Mouse (Mus musculus): ENCODE results near the gene Clgn. TPM values are rescaled to one million over a fixed set of nuclear protein-coding genes. Genes with fewer than 3 reads are reported as not detected.
A peak's percentile ranks its signal among the peaks of the same experiment; 100 is the strongest.

Gene Clgn
- polyA plus RNA-seq (2012; rRNA removed), result 5.0 and 7.1 TPM in 2 replicates

- TF ChIP-seq POLR2A (IDR thresholded peaks at IDR 0.05; ENCODE audit: borderline replicate concordance, extremely low read depth, insufficient read depth, insufficient read length, poor library complexity, severe bottlenecking) (peak; percentile 54; the same call in 1 of the 2 replicates), CTCF (IDR thresholded peaks at IDR 0.05; ENCODE audit: borderline replicate concordance, extremely low read depth, insufficient read depth, insufficient read length) (no peak)
- DNase-seq (ENCODE audit: low read depth), result peak; percentile 90
These were observed at the start of gene Clgn for GRCm38 (mm10) chr8:83389316-83390005. Gene Clgn, plus strand, starts transcription at chr8:83389867.

- DNase-seq (ENCODE audit: low read depth), result no peak
These were observed 47.6 kb upstream of the Clgn start for GRCm38 (mm10) chr8:83342076-83342475.

GRCm38 (mm10) chr8:83342693-83343092 lies 47.0 kb upstream of the Clgn start:
- TF ChIP-seq POLR2A (IDR thresholded peaks at IDR 0.05; ENCODE audit: borderline replicate concordance, extremely low read depth, insufficient read depth, insufficient read length, poor library complexity, severe bottlenecking) (no peak), CTCF (IDR thresholded peaks at IDR 0.05; ENCODE audit: borderline replicate concordance, extremely low read depth, insufficient read depth, insufficient read length) (peak; percentile 33; the same call in 1 of the 2 replicates)
- peak; percentile 59 for DNase-seq (ENCODE audit: low read depth)

More at GRCm38 (mm10) chr8:83342076-83342475, 47.6 kb upstream of the Clgn start:
- no peak for TF ChIP-seq POLR2A (IDR thresholded peaks at IDR 0.05; ENCODE audit: borderline replicate concordance, extremely low read depth, insufficient read depth, insufficient read length, poor library complexity, severe bottlenecking)
- no peak for TF ChIP-seq CTCF (IDR thresholded peaks at IDR 0.05; ENCODE audit: borderline replicate concordance, extremely low read depth, insufficient read depth, insufficient read length)

GRCm38 (mm10) chr8:83348263-83348662 lies 41.4 kb upstream of the Clgn start, which contains the start of gene Mgat4d:
Gene Mgat4d, plus strand, starts transcription at chr8:83348471.
- TF ChIP-seq POLR2A (IDR thresholded peaks at IDR 0.05; ENCODE audit: borderline replicate concordance, extremely low read depth, insufficient read depth, insufficient read length, poor library complexity, severe bottlenecking), result no peak
- TF ChIP-seq CTCF (IDR thresholded peaks at IDR 0.05; ENCODE audit: borderline replicate concordance, extremely low read depth, insufficient read depth, insufficient read length), result no peak
- no peak for DNase-seq (ENCODE audit: low read depth)

- no peak for DNase-seq (ENCODE audit: low read depth)
- TF ChIP-seq CTCF (IDR thresholded peaks at IDR 0.05; ENCODE audit: borderline replicate concordance, extremely low read depth, insufficient read depth, insufficient read length), result no peak
- TF ChIP-seq POLR2A (IDR thresholded peaks at IDR 0.05; ENCODE audit: borderline replicate concordance, extremely low read depth, insufficient read depth, insufficient read length, poor library complexity, severe bottlenecking), result no peak
These were observed 38.4 kb upstream of the Clgn start for GRCm38 (mm10) chr8:83351315-83351714.

GRCm38 (mm10) chr8:83363156-83363769 lies 26.4 kb upstream of the Clgn start:
- TF ChIP-seq POLR2A (IDR thresholded peaks at IDR 0.05; ENCODE audit: borderline replicate concordance, extremely low read depth, insufficient read depth, insufficient read length, poor library complexity, severe bottlenecking), result no peak
- TF ChIP-seq CTCF (IDR thresholded peaks at IDR 0.05; ENCODE audit: borderline replicate concordance, extremely low read depth, insufficient read depth, insufficient read length), result no peak
- no peak for DNase-seq (ENCODE audit: low read depth)

- TF ChIP-seq CTCF (IDR thresholded peaks at IDR 0.05; ENCODE audit: borderline replicate concordance, extremely low read depth, insufficient read depth, insufficient read length), result no peak
- no peak for TF ChIP-seq POLR2A (IDR thresholded peaks at IDR 0.05; ENCODE audit: borderline replicate concordance, extremely low read depth, insufficient read depth, insufficient read length, poor library complexity, severe bottlenecking)
- no peak for DNase-seq (ENCODE audit: low read depth)
These were observed 12.4 kb upstream of the Clgn start for GRCm38 (mm10) chr8:83377231-83377630.

GRCm38 (mm10) chr8:83380141-83380540 lies 9.5 kb upstream of the Clgn start:
- TF ChIP-seq POLR2A (IDR thresholded peaks at IDR 0.05; ENCODE audit: borderline replicate concordance, extremely low read depth, insufficient read depth, insufficient read length, poor library complexity, severe bottlenecking), result no peak
- TF ChIP-seq CTCF (IDR thresholded peaks at IDR 0.05; ENCODE audit: borderline replicate concordance, extremely low read depth, insufficient read depth, insufficient read length), result no peak
- no peak for DNase-seq (ENCODE audit: low read depth)

GRCm38 (mm10) chr8:83381016-83381415 lies 8.7 kb upstream of the Clgn start:
- TF ChIP-seq CTCF (IDR thresholded peaks at IDR 0.05; ENCODE audit: borderline replicate concordance, extremely low read depth, insufficient read depth, insufficient read length), result no peak
- no peak for TF ChIP-seq POLR2A (IDR thresholded peaks at IDR 0.05; ENCODE audit: borderline replicate concordance, extremely low read depth, insufficient read depth, insufficient read length, poor library complexity, severe bottlenecking)

GRCm38 (mm10) chr8:83382850-83383249 lies 6.8 kb upstream of the Clgn start:
- TF ChIP-seq CTCF (IDR thresholded peaks at IDR 0.05; ENCODE audit: borderline replicate concordance, extremely low read depth, insufficient read depth, insufficient read length) (no peak), POLR2A (IDR thresholded peaks at IDR 0.05; ENCODE audit: borderline replicate concordance, extremely low read depth, insufficient read depth, insufficient read length, poor library complexity, severe bottlenecking) (no peak)
- no peak for DNase-seq (ENCODE audit: low read depth)

More at GRCm38 (mm10) chr8:83381016-83381415, 8.7 kb upstream of the Clgn start:
- no peak for DNase-seq (ENCODE audit: low read depth)

GRCm38 (mm10) chr8:83390006-83390701 lies 487 bp downstream of the Clgn start:
- no peak for DNase-seq (ENCODE audit: low read depth)
- TF ChIP-seq CTCF (IDR thresholded peaks at IDR 0.05; ENCODE audit: borderline replicate concordance, extremely low read depth, insufficient read depth, insufficient read length), result no peak
- TF ChIP-seq POLR2A (IDR thresholded peaks at IDR 0.05; ENCODE audit: borderline replicate concordance, extremely low read depth, insufficient read depth, insufficient read length, poor library complexity, severe bottlenecking), result no peak

Measured in brain, embryonic 14.5 days (tissue).